Mouse (Mus musculus) forelimb bud, embryonic 11.5 days (tissue): ENCODE results near the gene Hpd.

Experiments
- DNase-seq: peaks from one replicate; pipeline ENCODE4 v3.0.0-alpha.2; 2012; ENCODE audit warnings: low read depth, low spot score

Gene Hpd

GRCm38 (mm10) chr5:123185966-123186365 is 3.4 kb upstream of the Hpd start:
- no peak for DNase-seq

GRCm38 (mm10) chr5:123181536-123181935 is 991 bp downstream of the Hpd start:
- no peak for DNase-seq

- no peak for DNase-seq
These were observed 2.1 kb downstream of the Hpd start for GRCm38 (mm10) chr5:123180390-123180789.

GRCm38 (mm10) chr5:123178792-123179191 is 3.7 kb downstream of the Hpd start:
- no peak for DNase-seq

DNA sequence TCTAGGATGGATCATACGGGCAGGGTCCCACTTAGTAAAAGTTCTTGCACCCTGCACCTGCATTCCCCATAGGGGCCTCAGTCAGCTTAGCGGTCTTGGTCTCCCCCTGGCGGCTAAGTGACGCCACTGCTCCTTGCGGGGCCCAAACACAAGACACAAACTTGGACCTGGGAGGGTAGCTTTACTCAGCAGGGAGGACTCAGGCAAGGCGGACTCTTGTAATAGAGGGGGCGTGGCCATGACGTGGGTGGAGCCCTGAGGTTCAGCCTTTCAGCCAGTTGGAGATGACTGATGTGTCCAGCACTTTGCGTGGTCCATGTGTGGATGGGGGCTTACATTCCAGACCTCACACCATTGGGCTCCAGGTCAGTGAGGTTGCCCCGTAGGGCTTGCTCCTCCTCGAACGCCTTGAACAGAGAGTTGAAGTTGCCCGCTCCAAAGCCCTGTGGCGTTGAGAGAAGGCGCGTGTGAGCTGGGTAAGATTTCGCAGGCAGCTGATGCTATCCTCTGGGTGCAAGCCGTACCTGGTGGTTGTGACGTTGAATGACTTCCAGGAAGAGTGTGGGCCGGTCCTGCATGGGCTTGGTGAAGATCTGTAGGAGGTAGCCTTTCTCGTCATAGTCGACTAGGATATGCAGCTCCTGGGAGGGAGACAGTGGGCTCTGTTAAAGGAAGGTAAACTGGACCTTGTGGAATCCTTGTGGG is 10.7 kb downstream of the Hpd start:
- DNase-seq, result peak; percentile 92

DNA sequence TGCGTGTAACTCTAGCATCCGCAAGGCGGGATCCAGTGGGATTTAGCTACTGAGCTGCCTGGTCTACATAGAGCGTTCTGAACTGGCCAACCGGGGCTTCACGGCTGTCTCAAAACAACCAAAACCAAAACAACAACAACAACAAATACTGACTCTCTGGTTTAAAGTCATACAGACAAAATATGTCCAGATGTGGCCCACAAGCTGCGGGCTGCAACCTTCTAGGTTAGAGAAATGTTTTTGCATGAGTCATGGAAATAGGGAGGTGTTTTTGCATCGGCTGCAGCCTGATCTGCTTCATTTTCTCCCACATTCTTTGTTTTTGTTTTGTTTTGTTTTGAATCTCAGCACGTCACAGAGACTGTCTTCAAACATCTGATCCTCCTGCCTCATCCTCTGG is 12.2 kb downstream of the Hpd start:
- DNase-seq, result no peak

DNA sequence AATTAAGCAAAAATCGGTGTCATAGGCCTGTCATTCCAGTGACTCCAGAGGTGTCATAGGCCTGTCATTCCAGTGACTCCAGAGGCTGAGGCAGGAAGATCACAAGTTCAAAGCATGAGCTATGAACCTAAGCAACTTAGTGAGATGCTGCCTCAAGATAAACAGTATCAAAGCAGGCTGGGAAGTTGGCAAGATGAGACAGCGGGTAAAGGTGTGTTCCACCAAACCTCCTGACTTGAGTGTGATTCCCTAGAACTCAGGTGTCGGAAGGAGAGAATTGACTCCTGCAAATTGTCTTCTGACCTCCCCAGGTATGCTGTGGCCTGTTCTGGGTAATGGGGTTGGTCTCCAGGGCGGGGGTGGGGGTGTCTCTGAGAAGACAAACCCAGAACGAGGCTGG is 13.2 kb downstream of the Hpd start, which contains the start of gene Psmd9:
Gene Psmd9, plus strand, starts transcription at position 130 of the 400 bp plus-strand sequence.
- no peak for DNase-seq

DNA sequence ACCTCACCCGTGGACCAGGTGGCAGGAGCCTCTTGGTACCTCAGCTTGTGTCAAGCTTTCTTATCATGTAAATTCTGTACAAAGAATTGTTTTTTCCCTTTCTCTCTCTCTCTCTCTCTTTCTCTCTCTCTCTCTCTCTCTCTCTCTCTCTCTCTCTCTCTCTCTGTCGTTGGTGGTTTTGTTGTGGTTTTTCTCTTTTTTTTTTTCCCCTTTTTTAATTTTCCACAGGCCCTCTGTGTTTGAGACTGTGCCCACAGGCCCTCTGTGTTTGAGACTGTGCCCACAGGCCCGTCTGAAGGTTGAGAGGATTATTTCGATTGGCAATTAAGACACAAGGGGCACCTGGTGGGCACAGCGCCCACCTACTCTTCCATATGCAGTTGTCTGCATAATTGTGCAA is 14.9 kb downstream of the Hpd start:
- DNase-seq, result no peak

GRCm38 (mm10) chr5:123166437-123166836 is 16.1 kb downstream of the Hpd start:
- DNase-seq, result no peak

- no peak for DNase-seq
These were observed 19.6 kb downstream of the Hpd start for GRCm38 (mm10) chr5:123162942-123163341.

- DNase-seq, result no peak
These were observed 22.2 kb downstream of the Hpd start for GRCm38 (mm10) chr5:123160341-123160740.

DNA sequence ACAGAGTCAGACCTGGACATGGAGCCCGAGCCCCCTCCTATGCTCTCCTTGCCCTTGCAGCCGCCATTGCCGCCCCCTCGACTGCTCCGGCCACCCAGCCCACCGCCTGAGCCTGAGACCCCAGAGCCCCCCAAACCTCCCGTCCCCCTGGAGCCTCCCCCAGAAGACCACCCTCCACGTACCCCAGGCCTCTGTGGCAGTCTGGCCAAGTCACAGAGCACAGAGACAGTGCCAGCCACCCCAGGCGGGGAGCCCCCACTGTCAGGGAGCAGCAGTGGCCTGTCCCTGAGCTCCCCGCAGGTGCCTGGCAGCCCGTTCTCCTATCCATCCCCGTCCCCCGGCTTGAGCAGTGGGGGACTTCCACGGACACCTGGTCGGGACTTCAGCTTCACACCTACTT is 22.7 kb downstream of the Hpd start:
- no peak for DNase-seq

DNA sequence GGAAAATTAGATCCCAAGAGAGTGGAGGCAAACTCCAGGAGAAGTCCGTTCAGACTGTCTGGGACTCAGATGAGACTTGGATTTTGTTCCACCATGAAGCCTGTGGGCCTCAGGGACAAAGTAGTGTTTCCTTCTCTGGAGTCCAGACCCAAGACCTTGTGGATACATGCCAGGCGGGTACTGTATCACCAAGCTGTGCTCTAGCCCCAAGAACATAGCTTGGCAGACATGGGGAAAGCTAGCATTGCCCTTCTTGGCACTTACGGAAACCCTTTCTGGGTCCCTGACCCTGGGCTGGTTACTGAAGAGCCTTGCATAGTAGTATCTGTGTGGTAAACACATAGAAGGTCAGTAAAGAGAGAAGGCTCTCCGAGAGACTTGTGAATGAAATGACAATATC is 23.1 kb downstream of the Hpd start:
- no peak for DNase-seq

DNA sequence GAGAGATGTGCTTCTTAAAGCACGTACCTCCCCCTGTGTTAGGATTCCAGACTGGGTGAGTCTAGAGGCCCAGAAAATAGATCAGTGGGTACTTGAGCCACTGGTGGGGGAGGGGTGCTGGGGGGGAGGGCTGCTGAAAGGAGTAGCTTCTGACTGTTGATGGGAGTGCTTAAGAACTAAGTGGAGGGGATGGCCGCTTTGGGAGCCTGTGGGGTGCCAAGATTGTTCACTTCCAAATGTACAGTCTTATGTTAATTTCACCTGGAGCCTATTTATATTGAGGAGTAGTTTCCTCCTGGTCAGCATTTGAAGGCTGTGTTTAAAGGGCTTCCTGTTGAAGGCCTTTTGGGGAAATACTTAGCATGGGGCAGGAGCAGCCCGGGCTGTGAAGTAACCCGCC is 24.6 kb downstream of the Hpd start:
- DNase-seq, result no peak

- no peak for DNase-seq
These were observed 25.8 kb downstream of the Hpd start for GRCm38 (mm10) chr5:123156763-123157162.

- peak; percentile 72 for DNase-seq
These were observed 27.1 kb downstream of the Hpd start for GRCm38 (mm10) chr5:123155425-123155824.

DNA sequence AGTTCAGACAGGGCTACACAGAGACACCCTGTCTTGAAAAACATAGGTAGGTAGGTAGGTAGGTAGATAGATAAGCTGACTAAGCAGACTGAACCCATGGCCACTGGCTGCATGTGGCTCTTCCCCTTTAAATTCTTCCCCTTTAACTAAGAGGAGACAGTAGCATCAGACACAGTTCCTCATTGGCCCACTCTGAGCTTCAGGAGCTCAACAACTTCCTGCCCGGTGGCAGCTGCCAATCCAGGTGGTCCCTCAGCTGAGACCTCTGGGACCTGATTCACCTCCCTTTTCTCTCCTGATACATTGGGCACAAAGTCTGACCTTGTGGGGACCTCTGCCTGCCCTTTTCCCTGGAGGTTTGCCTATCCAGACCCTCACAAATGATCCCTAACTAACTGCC is 29.6 kb downstream of the Hpd start:
- DNase-seq, result no peak

DNA sequence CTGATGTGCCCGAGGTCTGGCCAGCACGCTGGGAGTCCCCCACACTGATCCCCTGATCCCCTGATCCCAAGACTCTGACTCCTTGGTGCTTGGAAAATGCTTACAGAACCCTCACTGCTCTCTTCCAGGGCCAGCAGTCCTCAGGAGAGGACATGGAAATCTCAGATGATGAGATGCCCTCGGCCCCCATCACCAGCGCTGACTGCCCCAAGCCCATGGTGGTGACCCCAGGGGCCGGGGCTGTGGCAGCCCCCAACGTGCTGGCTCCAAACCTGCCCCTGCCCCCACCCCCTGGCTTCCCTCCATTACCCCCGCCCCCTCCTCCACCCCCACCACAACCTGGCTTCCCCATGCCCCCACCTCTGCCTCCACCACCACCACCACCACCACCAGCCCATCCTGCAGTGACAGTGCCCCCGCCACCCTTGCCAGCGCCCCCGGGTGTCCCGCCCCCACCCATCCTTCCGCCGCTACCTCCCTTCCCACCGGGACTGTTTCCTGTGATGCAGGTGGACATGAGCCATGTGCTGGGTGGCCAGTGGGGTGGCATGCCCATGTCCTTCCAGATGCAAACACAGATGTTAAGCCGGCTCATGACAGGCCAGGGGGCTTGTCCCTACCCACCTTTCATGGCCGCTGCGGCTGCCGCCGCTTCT is 30.7 kb downstream of the Hpd start:
- no peak for DNase-seq

- no peak for DNase-seq
These were observed 31.4 kb downstream of the Hpd start for GRCm38 (mm10) chr5:123151077-123151476.

DNA sequence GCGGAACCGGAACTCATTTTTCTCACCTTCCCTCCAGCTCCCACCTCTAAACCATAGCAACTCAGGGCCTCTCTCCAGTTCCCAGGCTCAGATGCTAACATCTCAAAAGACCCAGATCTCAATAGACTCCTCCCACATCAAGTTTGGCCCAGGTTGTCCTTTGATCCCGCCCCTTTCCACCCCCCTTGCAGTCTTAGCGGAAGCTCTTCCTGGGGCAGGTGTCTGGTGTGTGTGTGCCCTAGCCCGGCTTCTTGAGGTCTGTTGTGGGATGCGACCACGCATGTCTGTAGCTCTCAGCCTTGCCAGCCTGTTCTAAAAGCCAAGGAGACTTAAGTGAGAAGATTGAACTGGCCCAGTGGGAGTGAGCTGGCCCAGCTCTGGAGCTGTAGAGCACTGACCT is 31.9 kb downstream of the Hpd start:
- no peak for DNase-seq

GRCm38 (mm10) chr5:123149451-123150400 is 32.8 kb downstream of the Hpd start:
- peak; percentile 90 for DNase-seq

DNA sequence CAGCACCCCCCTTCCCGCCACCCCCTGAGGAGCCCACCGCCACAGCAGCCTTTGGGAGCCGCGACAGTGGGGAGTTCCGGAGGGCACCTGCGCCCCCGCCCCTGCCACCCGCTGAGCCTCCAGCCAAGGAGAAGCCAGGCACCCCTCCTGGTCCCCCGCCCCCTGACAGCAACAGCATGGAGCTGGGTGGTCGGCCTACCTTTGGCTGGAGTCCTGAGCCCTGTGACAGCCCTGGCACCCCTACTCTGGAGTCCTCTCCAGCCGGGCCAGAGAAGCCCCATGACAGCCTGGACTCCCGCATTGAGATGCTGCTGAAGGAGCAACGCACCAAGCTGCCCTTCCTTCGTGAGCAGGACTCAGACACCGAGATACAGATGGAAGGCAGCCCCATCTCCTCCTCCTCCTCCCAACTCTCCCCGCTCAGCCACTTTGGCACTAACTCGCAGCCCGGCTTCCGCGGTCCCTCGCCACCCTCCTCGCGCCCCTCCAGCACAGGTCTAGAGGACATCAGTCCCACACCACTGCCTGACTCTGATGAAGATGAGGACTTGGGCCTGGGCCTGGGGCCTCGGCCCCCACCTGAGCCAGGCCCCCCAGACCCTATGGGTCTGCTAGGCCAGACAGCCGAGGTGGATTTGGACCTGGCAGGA is 34.3 kb downstream of the Hpd start:
- no peak for DNase-seq
